Mouse (Mus musculus): Measurements from ENCODE around the gene Znrf2.

DNA sequence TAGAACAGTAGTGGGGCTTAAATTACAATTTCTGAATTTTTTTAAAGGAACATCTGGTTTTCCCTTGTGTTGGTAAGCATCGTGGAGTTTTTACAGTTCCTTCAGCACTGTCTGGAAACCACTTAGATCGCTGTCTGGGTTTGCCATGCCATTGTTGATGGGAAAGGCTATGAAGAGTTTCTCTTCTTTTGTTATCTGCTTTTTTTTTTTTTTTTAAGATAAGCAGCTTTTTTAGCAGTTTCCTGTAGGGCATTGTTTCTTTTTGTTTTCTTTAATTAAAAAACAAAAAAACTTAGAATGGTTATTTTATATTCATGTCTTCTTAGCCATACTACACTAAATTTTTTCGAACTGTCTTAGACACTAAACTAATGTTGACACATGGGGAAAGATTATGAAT lies 60.9 kb downstream of the Znrf2 start:
- TF ChIP-seq CTCF (conservative IDR thresholded peaks at IDR 0.05 in 1 of 2, IDR thresholded peaks at IDR 0.05 in 1 of 2; ENCODE audit: low read depth in 2 of 2, low read length in 2 of 2) (no peak), MXI1 (IDR thresholded peaks at IDR 0.05; ENCODE audit: low read depth, low read length) (no peak), POLR2A (IDR thresholded peaks at IDR 0.05; ENCODE audit: low read depth, low read length) (no peak), ZC3H11A (IDR thresholded peaks at IDR 0.05; ENCODE audit: low read depth, low read length) (no peak)

Measured in CH12.LX (cell line).